Mouse (Mus musculus) brain, embryonic 14.5 days (tissue): ENCODE measurements at regions not wholly inside any gene's neighbourhood (a gene's known extent, or its start where the extent isn't known, plus 50 kb on each side); places are given as distances from the start of the nearest gene placed in this dataset.

Experiments
- DNase-seq: peaks from one replicate; pipeline ENCODE4 v3.0.0-alpha.2; 2011; ENCODE audit warnings: low read depth
- CTCF ChIP-seq: fragments of 200-500 bp; IDR thresholded peaks from 2 replicates; pipeline ENCODE4 v1.5.1; 2012; ENCODE audit warnings: inconsistent platforms, mild to moderate bottlenecking, moderate library complexity, borderline replicate concordance; ENCODE audit not compliant: insufficient read depth, insufficient read length; ENCODE audit errors: extremely low read depth
- POLR2A ChIP-seq: fragments of 200-500 bp; IDR thresholded peaks from 2 replicates; pipeline ENCODE4 v1.6.1; 2012; ENCODE audit warnings: mild to moderate bottlenecking, inconsistent platforms, borderline replicate concordance; ENCODE audit not compliant: poor library complexity, insufficient read depth, insufficient read length, severe bottlenecking; ENCODE audit errors: extremely low read depth

DNA sequence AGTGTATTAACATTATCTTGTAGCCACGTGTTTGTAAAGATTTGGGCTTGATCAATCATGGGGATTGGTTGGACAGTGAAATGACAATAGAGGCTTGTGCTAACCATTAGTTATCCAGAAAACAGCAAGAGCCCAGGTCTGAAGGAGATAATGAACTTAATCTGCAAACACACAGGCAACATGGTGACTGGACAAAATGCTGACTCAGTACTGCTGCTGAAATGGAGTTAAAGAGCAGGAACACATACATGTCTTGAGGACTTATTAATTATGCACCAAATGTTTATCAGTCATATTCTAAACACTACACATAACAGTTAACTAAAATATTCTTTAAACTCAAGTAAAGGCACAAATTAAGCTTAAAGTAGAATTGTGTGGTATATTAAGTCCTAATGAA lies 528.6 kb downstream of the Etv1 start:
- TF ChIP-seq POLR2A (no peak), CTCF (no peak)
- no peak for DNase-seq

- no peak for TF ChIP-seq CTCF
- TF ChIP-seq POLR2A = no peak
- peak; percentile 68 for DNase-seq
Measured at GRCm38 (mm10) chr12:39309905-39310304, 530.7 kb downstream of the Etv1 start.

DNA sequence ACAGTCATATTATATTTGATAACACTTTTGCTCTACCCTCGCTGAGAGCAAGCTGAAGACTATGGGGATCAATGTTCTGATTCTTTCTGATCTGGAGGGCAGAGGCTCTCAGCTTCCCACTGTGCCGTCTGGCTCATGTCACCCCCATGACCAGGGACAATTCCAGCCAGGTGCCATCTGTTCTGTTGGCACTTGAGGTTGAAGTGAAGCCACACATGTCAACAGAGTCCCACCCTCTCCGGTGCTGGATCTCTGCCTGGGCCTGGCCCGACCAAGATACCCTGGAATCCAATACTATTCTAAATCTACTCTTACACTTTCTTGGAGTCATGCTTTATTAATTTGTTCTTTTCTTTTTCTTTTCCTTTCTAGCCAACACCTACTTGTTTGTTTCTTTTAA lies 538.0 kb downstream of the Etv1 start:
- TF ChIP-seq POLR2A (no peak), CTCF (no peak)
- DNase-seq = peak; percentile 40

GRCm38 (mm10) chr12:39321453-39321852 lies 542.3 kb downstream of the Etv1 start:
- TF ChIP-seq CTCF (no peak), POLR2A (no peak)
- no peak for DNase-seq

- peak; percentile 69 for DNase-seq
- TF ChIP-seq POLR2A = no peak
- no peak for TF ChIP-seq CTCF
Measured at GRCm38 (mm10) chr12:39326157-39326556, 547.0 kb downstream of the Etv1 start.

DNA sequence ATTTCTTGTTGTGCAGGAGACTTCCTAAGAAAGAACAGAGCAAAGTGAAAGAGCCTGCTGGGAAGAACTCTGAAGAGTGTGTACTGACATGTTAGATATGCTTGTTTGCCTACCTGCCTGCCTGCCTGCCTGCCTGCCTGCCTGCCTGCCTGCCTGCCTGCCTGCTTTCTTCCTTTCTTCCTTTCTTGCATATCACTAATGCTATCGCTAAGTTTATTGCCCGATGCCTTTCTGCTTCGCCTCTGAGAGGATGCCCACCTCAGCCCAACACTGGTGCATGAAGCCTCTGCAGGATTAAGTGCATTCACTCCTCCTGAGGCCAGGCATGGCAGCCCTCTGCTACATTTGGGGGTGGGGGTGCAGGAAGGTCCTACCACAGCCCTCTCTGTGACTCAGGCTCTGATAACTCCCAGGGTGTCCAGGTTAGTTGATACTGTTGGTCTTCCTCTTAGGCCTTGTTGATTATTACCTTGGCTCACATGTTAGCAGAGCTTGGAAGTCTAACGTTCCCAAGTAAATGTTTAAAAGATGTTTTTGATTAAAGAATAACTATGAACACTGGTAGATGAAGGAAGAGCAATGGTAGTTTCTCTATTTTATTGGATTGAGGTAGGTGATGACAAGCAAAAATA lies 547.6 kb downstream of the Etv1 start:
- TF ChIP-seq POLR2A (no peak), CTCF (no peak)
- no peak for DNase-seq

DNA sequence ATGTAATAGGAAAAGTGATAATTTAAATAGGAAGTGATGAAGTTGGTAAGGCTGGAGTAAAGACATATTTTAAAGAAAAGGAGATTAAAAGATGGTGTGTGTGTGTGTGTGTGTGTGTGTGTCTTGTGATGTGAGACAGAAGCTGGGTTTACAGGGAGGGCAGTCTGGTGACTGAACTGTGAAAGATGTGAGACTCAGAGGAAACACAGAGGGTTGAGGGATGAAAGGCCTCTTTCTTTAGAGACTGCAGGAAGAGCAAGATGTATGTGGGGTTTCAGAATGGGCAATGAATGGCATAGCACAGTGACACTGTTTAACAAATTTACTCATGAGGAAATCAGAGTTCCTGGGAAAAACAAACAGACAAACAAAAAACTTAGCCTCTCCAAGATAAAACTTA lies 549.2 kb downstream of the Etv1 start:
- DNase-seq = peak; percentile 28
- TF ChIP-seq CTCF = no peak

DNA sequence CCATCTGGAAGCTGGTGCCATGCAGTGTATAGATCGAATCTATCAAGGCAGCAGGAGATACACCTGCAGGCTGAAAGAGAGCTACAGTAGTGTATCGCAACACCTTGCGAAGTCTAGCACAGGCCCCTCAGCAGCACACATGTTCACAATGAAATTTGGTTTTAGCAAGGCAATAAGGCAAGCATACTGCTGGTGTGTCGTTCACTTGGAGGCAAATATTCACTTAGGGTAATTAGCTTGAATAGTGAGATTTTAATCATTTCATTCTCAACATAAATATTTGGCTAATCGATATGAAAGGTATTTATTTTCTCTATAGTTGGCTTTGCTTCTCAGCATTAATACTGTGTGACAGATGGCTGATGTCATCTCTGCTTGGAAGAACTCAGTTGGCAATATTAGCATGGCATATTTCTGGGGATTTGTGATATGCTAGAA lies 559.9 kb downstream of the Etv1 start:
- TF ChIP-seq POLR2A = no peak
- peak; percentile 69 for DNase-seq

DNA sequence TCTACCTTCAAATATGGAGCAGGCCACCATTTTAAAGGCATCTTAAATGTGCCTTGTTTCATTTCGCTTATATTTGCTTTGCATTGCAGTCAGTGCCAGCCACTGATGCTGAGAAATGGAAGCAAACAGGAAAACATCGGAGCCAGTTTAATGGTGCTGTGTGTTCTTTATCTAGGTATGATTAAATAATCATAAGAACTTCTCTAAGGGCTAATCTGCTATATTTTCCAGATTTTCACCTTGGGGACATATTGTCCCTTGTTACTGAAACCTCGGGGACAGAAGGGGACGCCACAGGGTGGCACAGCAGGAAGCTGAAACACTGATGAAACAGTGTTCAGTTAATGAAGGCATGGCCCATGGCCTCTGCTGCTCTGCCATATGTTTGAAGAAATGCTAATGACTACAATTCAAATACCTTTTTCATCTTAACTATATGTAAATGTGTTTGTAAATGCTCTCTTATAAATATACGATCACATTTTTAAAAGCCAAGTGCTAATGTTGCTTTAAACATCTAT lies 562.6 kb downstream of the Etv1 start:
- DNase-seq = peak; percentile 71
- TF ChIP-seq CTCF (no peak), POLR2A (no peak)

DNA sequence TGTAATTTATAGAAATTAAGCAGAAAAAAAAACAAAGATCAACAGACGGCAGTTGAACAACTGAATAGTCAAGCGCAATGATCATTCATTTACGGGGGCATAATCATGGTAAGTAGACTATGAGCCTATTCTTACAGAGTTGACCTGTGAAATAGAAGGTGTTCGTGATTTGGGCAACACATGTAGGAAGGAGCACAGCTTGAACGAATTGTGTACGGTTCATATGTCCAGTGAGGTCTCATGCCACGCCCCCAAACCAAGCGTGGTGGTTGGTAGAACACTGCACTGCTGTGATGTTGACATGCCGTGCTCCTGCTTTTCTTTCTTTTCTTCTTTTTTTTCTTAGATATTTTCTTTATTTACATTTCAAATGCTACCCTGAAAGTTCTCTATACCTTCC lies 563.1 kb downstream of the Etv1 start:
- peak; percentile 59 for DNase-seq
- TF ChIP-seq CTCF (no peak), POLR2A (no peak)

DNA sequence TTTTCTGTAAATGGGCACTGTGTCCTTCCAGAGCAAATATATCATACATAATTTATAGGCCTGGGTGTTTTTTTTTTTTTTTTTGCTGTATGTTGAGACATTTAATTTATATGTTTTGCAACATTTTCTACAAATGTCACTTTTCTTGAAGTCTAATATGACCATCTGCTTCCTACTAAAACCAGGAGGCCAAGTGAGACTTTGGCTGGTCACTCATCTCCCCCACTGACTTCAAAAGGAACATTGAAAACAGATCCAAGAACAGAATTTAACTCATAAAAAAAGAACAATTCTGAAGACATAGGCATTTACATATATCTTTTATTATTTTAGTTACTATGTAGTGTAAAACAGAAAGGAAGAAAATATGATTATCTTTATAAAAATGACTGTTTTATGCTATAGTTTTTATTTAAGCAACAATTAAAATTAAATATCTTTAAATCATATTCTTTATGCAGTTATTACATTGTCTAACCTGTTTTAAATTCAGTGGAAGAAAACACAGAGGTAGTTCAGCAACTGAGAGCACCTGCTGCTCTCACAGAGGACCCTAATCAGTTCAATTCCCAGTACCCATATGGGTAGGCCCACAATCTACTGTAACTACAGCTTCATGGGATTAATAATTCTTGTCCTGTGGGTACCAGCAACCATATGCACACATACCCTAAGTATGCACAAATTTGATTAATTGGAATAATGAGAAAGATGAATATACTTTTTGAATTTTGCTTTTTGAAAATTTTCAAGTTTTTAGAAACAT lies 592.5 kb downstream of the Etv1 start:
- no peak for DNase-seq
- no peak for TF ChIP-seq CTCF
- no peak for TF ChIP-seq POLR2A

- no peak for DNase-seq
- TF ChIP-seq CTCF (no peak), POLR2A (no peak)
Measured at GRCm38 (mm10) chr12:39373721-39374120, 594.5 kb downstream of the Etv1 start.
